Mouse (Mus musculus) kidney, adult 8-10 months (tissue): ENCODE data around the gene Tcf3.

Experiments
- DNase-seq, 2 experiments: peaks; one replicate each; pipeline ENCODE4 v3.0.0; 2022

Tcf3 gene

GRCm38 (mm10) chr10:80385310-80385709, 48.1 kb downstream of the Tcf3 start:
- no peak for DNase-seq

- no peak for DNase-seq
Observed at GRCm38 (mm10) chr10:80384709-80385108, 48.7 kb downstream of the Tcf3 start.

- DNase-seq: no peak
Observed at GRCm38 (mm10) chr10:80384115-80384639, 49.3 kb downstream of the Tcf3 start.

GRCm38 (mm10) chr10:80383431-80383830, 50.0 kb downstream of the Tcf3 start:
- DNase-seq: no peak

- no peak for DNase-seq
Observed at GRCm38 (mm10) chr10:80382641-80383365, 50.6 kb downstream of the Tcf3 start.

- DNase-seq: no peak
Observed at GRCm38 (mm10) chr10:80377716-80378115, 55.7 kb downstream of the Tcf3 start.

- DNase-seq: peak; percentile 82 to 94
Observed at GRCm38 (mm10) chr10:80376160-80376559, 57.3 kb downstream of the Tcf3 start.

- DNase-seq: peak; percentile 79 to 90
Observed at GRCm38 (mm10) chr10:80374063-80374462, 59.4 kb downstream of the Tcf3 start.

- DNase-seq: no peak
Observed at GRCm38 (mm10) chr10:80372706-80373105, 60.7 kb downstream of the Tcf3 start.

- DNase-seq: no peak
Observed at GRCm38 (mm10) chr10:80371983-80372382, 61.5 kb downstream of the Tcf3 start.

- peak; percentile 53 to 65 for DNase-seq
Observed at GRCm38 (mm10) chr10:80371411-80371966, 62.0 kb downstream of the Tcf3 start.

GRCm38 (mm10) chr10:80369995-80370747, 63.3 kb downstream of the Tcf3 start:
- DNase-seq: no peak

- no peak for DNase-seq
Observed at GRCm38 (mm10) chr10:80368392-80368791, 65.1 kb downstream of the Tcf3 start.

- no peak for DNase-seq
Observed at GRCm38 (mm10) chr10:80367954-80368353, 65.5 kb downstream of the Tcf3 start.

GRCm38 (mm10) chr10:80365736-80366135, 67.7 kb downstream of the Tcf3 start:
- no peak for DNase-seq

- no peak for DNase-seq
Observed at GRCm38 (mm10) chr10:80363734-80364133, 69.7 kb downstream of the Tcf3 start.
